Mouse (Mus musculus): Measurements from ENCODE around the gene Dcaf7. TPM values are rescaled to one million over a fixed set of nuclear protein-coding genes. Genes with fewer than 3 reads are reported as not detected.
"Not testable (repeated sequence)": the region's sequence is repeated elsewhere in the genome, so short reads cannot be mapped to it uniquely, and the experiment has no call there.

Dcaf7 gene
- total RNA-seq, 1 experiment from 2014 or later, result 51.7 TPM

DNA sequence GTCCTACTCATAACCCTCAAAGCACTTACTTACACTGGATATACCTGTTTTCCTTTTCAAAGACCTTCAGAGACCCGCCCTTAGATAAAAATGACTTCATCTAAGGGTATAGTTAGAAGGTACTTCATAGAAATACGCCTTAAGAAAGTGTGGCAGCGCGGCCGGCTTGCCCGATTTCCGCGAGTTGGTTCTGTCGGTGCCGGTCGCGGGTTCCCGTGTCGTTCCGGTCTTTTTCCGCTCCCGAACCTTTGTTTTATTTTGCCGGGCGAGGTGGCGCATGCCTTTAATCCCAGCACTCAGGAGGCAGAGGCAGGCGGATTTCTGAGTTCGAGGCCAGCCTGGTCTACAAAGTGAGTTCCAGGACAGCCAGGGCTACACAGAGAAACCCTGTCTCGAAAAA lies 29.9 kb downstream of the Dcaf7 start:
- not testable (repeated sequence) for ATAC-seq (replicated peaks in 1 of 2; ENCODE audit: insufficient read depth in 1 of 2, low FRiP score in 2 of 2, low TSS enrichment in 1 of 2, low read depth in 1 of 2, poor library complexity in 2 of 2, severe bottlenecking in 2 of 2)

DNA sequence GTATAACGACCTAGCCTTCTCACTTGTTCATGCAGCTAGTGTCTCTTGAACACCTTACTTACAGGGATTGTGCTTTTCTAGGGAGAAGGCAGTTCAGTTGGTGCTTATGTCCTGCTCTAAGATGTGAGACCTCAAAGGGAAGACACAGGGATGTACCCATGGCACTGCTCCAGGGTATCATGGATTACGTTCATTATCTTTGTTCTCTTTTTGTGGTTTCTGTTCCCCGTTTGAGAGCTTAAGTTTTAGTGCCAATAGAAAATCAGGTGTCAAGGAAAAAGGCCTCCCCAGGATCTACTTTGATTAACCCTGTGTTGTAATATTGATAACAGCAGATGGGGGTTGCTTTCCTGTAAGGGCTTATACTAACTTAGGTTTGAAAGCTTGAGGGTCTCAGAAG lies 37.1 kb downstream of the Dcaf7 start:
- ATAC-seq (replicated peaks in 1 of 2; ENCODE audit: insufficient read depth in 1 of 2, low FRiP score in 2 of 2, low TSS enrichment in 1 of 2, low read depth in 1 of 2, poor library complexity in 2 of 2, severe bottlenecking in 2 of 2), result no peak

DNA sequence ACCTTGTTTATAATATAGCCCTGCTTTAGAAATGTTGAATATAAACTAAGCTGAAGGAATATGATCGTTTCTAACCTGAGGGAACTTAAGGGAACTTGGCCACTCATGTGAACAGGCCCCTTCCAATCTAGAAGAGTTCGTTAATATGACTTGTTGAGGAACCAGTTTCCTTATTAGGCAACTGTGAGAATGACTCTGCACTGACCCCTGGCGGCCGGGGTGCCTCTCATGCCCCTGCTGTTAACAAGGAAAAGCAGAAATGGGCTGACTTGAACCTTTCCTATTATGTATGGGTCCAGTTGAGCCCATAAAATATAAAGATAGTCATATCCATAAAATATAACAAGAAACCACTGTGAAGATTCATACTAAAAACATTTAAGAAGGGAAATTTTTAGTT lies 39.6 kb downstream of the Dcaf7 start:
- peak; percentile 80 to 89 for ATAC-seq (replicated peaks in 1 of 2; ENCODE audit: insufficient read depth in 1 of 2, low FRiP score in 2 of 2, low TSS enrichment in 1 of 2, low read depth in 1 of 2, poor library complexity in 2 of 2, severe bottlenecking in 2 of 2)

GRCm38 (mm10) chr11:106083708-106084701 lies 47.3 kb downstream of the Dcaf7 start, which contains the start of gene Map3k3:
Gene Map3k3 (plus strand): TSS chr11:106084613.
- peak; percentile 98 to 99 for ATAC-seq (replicated peaks in 1 of 2; ENCODE audit: insufficient read depth in 1 of 2, low FRiP score in 2 of 2, low TSS enrichment in 1 of 2, low read depth in 1 of 2, poor library complexity in 2 of 2, severe bottlenecking in 2 of 2)

DNA sequence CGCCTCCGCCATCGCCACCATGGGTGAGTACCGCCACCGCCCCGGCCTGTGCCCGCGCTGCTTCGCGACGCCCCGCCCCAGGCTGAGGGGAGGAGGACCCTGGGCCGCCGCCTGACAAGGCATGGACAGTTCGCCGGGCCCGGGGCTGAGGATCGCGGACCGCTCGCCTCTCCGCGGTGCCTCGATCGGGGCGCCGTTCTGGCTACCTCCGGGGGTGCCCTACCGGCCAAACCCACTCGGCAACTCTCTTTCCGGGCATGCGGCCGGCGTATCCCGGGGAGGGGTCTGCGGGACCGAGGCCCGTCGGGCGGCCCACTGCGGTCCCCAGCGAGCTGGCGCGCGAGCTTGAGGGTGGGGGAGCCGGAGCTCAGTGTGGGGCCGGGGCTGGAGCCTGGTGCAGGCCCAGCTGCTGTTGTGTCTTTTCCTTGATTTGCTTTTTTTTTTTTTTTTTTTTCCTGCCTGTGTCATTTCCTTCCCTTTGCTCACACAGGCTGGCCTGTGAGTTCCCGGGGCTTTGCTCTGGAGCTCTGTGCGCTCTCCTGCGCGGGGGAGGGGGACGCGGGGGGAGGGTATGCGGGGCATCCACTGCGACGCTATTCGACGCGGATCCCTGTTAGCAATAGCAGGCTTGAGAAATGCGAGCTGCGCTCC lies 48.4 kb downstream of the Dcaf7 start:
- ATAC-seq (replicated peaks in 1 of 2; ENCODE audit: insufficient read depth in 1 of 2, low FRiP score in 2 of 2, low TSS enrichment in 1 of 2, low read depth in 1 of 2, poor library complexity in 2 of 2, severe bottlenecking in 2 of 2), result peak in 1 of 2 experiments; percentile 2; a peak in 1 of 4 replicates

- ATAC-seq (replicated peaks in 1 of 2; ENCODE audit: insufficient read depth in 1 of 2, low FRiP score in 2 of 2, low TSS enrichment in 1 of 2, low read depth in 1 of 2, poor library complexity in 2 of 2, severe bottlenecking in 2 of 2), result no peak; a peak in 2 of 4 replicates
Measured at GRCm38 (mm10) chr11:106098223-106098622, 61.6 kb downstream of the Dcaf7 start.

DNA sequence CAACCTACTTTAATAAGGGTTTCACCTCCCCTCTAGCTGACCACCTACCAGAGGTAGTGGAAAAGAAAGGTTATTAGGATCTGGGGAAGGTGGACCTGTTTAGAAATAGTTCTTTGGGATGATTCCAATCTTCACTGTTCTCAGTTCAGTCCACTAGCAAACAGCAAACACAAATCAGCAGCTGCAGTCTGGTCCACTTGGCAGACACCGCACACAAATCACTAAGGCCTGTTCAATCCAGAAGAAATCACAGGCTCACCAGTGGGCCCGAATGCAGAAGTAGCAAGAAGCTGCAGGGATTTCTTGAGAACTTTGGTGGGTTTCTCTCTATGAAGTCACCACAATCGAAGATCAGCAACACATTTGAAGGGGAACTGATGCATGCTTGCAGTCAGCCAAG lies 66.2 kb downstream of the Dcaf7 start:
- ATAC-seq (replicated peaks in 1 of 2; ENCODE audit: insufficient read depth in 1 of 2, low FRiP score in 2 of 2, low TSS enrichment in 1 of 2, low read depth in 1 of 2, poor library complexity in 2 of 2, severe bottlenecking in 2 of 2), result no peak

GRCm38 (mm10) chr11:106106047-106106587 lies 69.4 kb downstream of the Dcaf7 start:
- ATAC-seq (replicated peaks in 1 of 2; ENCODE audit: insufficient read depth in 1 of 2, low FRiP score in 2 of 2, low TSS enrichment in 1 of 2, low read depth in 1 of 2, poor library complexity in 2 of 2, severe bottlenecking in 2 of 2), result peak; percentile 81 to 83

Other genes with a start within 250 kb of the Dcaf7 start
- gene Cyb561, start 83.5 kb upstream of the Dcaf7 start, total RNA-seq (2017), result 1.2 and 2.2 TPM in 2 replicates
- 0.20 and 0.56 TPM in 2 replicates for gene Ace, start 68.9 kb upstream of the Dcaf7 start, total RNA-seq (2017)
- not detected in 2 replicates for gene Ace3, start 42.2 kb upstream of the Dcaf7 start, total RNA-seq (2017)
- gene Kcnh6, start 28.7 kb upstream of the Dcaf7 start, total RNA-seq (2017), result 0.50 TPM in 1 of 2 replicates, not detected in the other
- 10.2 and 12.8 TPM in 2 replicates for gene Taco1, start 29.2 kb downstream of the Dcaf7 start, total RNA-seq (2017)
- gene Map3k3, start 47.7 kb downstream of the Dcaf7 start, total RNA-seq (2017), result 37.0 and 42.3 TPM in 2 replicates
- 13.6 TPM in 1 of 2 replicates, not detected in the other for gene Gm10840, start 124.0 kb downstream of the Dcaf7 start, total RNA-seq (2017)
- gene Limd2, start 124.0 kb downstream of the Dcaf7 start, total RNA-seq (2017), result 39.7 and 57.2 TPM in 2 replicates
- gene Strada, start 165.3 kb downstream of the Dcaf7 start, total RNA-seq (2017), result 18.2 and 21.7 TPM in 2 replicates
- gene Ccdc47, start 179.5 kb downstream of the Dcaf7 start, total RNA-seq (2017), result 186 and 253 TPM in 2 replicates
- 106 and 108 TPM in 2 replicates for gene Ddx42, start 180.1 kb downstream of the Dcaf7 start, total RNA-seq (2017)
- 124 and 147 TPM in 2 replicates for gene Ftsj3, start 219.2 kb downstream of the Dcaf7 start, total RNA-seq (2017)
- 86.0 and 87.2 TPM in 2 replicates for gene Psmc5, start 219.3 kb downstream of the Dcaf7 start, total RNA-seq (2017)
- gene Smarcd2, start 236.1 kb downstream of the Dcaf7 start, total RNA-seq (2017), result 200 and 274 TPM in 2 replicates
- 3.6 and 4.0 TPM in 2 replicates for gene Tcam1, start 239.8 kb downstream of the Dcaf7 start, total RNA-seq (2017)

Data from hematopoietic stem cell, adult 5-6 weeks (primary cell).